Mouse (Mus musculus): Measurements from ENCODE around the gene 1700028J19Rik.
"Not testable (repeated sequence)": the region's sequence is repeated elsewhere in the genome, so short reads cannot be mapped to it uniquely, and the experiment has no call there.

The 1700028J19Rik gene

DNA sequence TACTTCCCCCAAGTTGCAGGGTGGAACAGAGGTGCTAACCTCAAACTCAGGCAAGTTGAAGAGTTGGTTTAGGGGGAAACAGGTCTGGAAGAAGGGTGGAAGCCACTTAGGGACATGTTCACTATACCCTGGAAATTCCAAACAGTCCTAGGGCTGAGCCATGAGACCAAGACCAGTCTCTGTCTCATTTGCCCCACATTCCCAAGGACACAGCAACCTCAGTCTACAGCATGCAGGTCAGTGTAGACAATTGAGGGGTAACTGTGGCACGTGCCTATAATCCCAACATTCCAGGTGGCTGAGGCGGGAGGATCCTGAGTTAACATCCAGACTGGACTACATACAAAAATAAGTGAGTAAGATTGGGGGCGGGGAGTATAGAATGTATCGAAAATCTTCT is 2.8 kb upstream of the 1700028J19Rik start:
- DNase-seq, result no peak

GRCm38 (mm10) chr7:44247971-44248370 is 1.5 kb upstream of the 1700028J19Rik start:
- DNase-seq, result no peak

- DNase-seq, result no peak
These were observed 532 bp upstream of the 1700028J19Rik start for GRCm38 (mm10) chr7:44246984-44247470.

DNA sequence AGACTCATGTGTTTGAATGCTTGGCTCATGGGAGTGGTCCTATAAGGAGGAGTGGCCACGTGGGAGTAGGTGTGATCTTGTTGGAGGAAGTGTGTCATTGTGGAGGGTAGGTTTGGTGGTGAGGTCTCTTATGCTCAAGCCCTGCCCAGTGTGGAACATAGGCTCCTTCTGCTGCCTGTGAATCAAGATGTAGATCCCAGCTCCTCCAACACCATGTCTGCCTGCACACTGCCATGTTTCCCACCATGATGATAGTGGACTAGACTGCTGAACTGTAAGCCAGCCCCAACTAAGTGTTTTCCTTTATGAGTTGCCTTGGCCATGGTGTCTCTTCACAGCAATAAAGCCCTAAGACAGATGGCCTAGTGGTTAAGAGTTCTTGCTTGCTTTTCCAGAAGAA is 2.4 kb downstream of the 1700028J19Rik start:
- DNase-seq, result no peak

DNA sequence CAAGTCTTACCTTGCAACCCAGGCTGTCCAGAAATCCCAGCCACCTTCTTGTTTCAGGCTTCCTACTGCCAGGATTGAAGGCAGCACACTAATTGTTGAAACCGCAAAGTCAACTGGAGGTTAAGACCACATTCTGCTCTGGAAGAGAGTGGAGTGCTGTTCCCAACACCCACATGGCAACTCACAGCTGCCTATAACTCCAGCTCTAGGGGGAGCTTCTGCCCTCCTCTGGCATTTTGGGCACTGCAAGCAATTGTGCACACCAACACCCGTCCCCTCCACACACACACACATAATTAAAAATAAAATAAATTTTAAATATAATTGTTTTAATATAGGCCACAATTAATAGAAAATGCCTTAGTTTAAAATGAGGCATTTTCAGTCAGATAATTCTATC is 5.3 kb downstream of the 1700028J19Rik start:
- peak; percentile 23 to 30 for DNase-seq

- peak in 1 of 2 experiments; percentile 32 for DNase-seq
These were observed 5.8 kb downstream of the 1700028J19Rik start for GRCm38 (mm10) chr7:44240712-44241111.

DNA sequence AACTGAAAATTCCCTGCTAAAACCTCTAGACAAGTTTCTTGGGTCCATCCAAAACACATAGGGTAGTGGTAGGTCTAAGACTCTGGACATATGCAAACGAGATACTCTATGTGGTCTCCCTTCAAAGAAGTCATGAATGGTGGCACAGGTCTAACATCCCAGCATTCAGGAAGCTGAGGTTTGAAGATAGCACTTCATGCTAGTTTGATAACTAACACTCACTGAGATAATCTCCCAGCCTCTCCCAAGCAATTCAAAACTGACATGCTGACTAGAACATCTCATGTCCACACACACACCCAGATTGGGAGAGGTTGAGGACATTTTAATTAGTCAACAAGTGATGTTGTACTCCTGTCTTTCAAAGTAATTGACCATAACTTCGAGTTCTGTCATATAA is 6.6 kb downstream of the 1700028J19Rik start:
- DNase-seq, result no peak

- no peak for DNase-seq
These were observed 10.6 kb downstream of the 1700028J19Rik start, which contains the start of gene Gm36864 for GRCm38 (mm10) chr7:44235909-44236308. TSS of gene Gm36864 (plus strand) at chr7:44236177.

DNA sequence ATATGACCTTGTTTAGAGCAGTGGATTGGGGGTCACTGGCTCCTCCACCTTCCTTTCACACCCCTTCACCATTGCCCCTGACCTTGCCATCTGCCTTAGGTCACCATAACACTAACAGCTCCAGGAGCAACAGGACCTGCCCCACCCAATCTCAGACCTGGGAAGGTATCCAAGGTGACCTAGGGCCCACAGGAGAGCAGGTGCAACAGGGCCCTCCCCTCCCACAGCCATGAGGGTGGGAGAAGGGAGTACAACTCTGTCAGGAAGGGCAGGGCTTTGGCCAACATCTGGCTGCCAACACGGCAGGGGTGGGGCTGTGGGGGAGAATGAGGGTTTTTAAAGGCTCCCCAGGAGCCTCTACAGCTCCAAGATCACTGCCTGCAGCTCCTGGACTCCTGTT is 21.4 kb downstream of the 1700028J19Rik start, which contains the start of gene Klk1:
Klk1 (plus strand) TSS at position 285 of the 400 bp plus-strand sequence.
- peak; percentile 43 to 58 for DNase-seq

- not testable (repeated sequence) for DNase-seq
These were observed 24.2 kb downstream of the 1700028J19Rik start for GRCm38 (mm10) chr7:44222335-44222734.

- DNase-seq, result not testable (repeated sequence)
These were observed 24.9 kb downstream of the 1700028J19Rik start for GRCm38 (mm10) chr7:44221601-44222000.

DNA sequence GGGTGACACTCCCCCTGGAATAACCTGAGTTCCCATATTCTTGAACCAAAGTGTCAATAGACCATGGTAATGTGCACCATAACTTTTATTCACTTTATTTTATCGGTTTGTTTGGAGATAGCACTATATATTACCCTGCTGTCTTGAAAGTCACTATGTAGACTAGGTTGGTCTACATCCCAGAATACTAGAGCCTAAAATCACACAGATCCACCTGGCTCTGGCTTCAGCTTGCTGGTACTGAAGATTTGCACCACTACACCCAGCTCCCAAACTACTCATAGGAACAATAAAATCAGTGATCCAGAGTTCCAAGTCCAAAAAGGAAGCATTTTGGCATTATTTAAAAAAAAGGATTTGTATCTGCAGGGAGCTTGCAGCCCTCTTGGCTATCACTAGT is 30.9 kb downstream of the 1700028J19Rik start, which contains the start of gene Klk1b5:
Klk1b5 (plus strand) TSS at position 301 of the 400 bp plus-strand sequence.
- DNase-seq, result no peak

DNA sequence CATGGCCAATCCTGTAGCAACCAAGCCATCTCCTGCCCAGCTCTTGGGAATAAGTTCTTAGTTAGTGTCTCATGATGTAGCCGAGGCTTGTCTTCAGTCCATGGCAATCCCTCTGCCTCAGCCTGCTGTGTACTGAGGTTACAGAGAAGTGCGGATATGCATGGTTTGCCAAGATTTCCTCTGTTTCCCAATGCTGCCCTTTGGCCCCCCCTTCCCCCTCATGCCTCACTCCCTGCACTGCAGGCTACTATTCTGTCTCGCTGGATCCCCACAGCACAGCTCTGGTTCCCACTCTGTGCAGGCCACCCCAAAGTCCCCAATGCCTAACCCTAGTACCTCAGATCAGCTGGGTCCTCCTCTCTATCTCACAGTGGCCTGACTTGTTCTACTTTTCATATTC is 38.2 kb downstream of the 1700028J19Rik start:
- no peak for DNase-seq

DNA sequence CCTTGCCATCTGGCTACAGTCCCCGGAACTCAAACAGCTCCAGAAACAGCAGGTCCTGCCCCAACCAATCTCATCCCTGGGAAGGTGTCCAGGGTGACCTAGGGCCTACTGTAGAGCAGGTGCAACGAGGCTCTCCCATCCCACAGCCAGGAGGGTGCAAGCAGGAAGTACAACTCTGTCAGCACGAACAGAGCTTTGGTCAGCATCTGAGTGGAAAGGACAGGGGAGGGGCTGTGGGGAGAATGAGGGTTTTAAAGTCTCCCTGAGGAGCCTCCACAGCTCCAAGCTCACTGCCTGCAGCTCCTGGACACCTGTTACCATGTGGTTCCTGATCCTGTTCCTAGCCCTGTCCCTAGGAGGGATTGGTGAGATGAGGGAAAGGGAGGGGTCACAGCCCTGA is 39.4 kb downstream of the 1700028J19Rik start, which contains the start of gene Klk1b4:
Klk1b4 (plus strand) TSS at position 301 of the 400 bp plus-strand sequence.
- DNase-seq, result not testable (repeated sequence)

GRCm38 (mm10) chr7:44197891-44198290 is 48.6 kb downstream of the 1700028J19Rik start, which contains the start of gene Klk1b3:
TSS of gene Klk1b3 (plus strand) at chr7:44198191.
- DNase-seq, result no peak

GRCm38 (mm10) chr7:44193466-44193865 is 53.0 kb downstream of the 1700028J19Rik start:
- DNase-seq, result not testable (repeated sequence)

GRCm38 (mm10) chr7:44187936-44188335 is 58.6 kb downstream of the 1700028J19Rik start, which contains the start of gene Klk1b24:
TSS of gene Klk1b24 (plus strand) at chr7:44188236.
- DNase-seq, result not testable (repeated sequence)

DNA sequence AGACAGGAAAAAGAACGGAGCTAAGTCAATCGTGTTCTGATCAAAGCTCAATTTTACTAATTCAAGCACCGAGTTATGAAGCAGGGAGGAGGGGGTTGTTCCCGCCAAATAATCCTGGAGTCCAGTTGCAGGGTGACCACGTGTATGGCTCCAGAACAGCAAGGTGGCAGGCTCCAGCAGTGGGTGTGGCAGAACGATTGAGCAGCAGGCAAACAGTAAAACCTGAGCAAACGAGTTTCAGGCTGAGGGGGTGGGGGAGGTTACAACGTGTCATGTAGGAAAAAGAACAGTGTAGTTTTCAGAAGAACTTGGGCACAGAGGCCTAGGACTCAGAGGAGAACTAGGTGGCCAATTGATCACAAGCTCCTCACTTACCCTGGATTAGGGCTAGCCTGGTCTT is 60.0 kb downstream of the 1700028J19Rik start:
- peak; percentile 16 to 37 for DNase-seq

All from kidney, postnatal 36 days (tissue).